Mouse (Mus musculus) CH12.LX (cell line): ENCODE results near the gene Bdkrb1. TPM values are rescaled to one million over a fixed set of nuclear protein-coding genes. Genes with fewer than 3 reads are reported as not detected.

Experiments
- DNase-seq: peaks from one replicate; pipeline ENCODE4 v3.0.0-alpha.2; 2013; ENCODE audit errors: extremely low read depth
- H3K27ac ChIP-seq: 2 replicates; pipeline ENCODE4 v1.5.1; 2012; ENCODE audit warnings: low read depth, mild to moderate bottlenecking, control low read depth, moderate library complexity; ENCODE audit not compliant: insufficient read depth
- H3K27me3 ChIP-seq: replicated peaks from 2 replicates; pipeline ENCODE3; 2012; ENCODE audit warnings: inconsistent platforms
- H3K36me3 ChIP-seq, 2 experiments: replicated peaks in 1 of 2; 2 replicates each; pipeline versions ENCODE3 to v1.6.1; 2012; ENCODE audit warnings: inconsistent platforms in 1 of 2, low read length in 1 of 2, mild to moderate bottlenecking in 1 of 2, mixed read lengths in 1 of 2, moderate library complexity in 1 of 2; ENCODE audit not compliant: control insufficient read depth in 1 of 2, insufficient read depth in 1 of 2
- H3K4me1 ChIP-seq, 2 experiments: 2 replicates each; pipeline ENCODE4 v1.6.1; 2012; ENCODE audit warnings: inconsistent platforms in 1 of 2, moderate library complexity in 1 of 2; ENCODE audit not compliant: insufficient read depth in 2 of 2, control insufficient read depth in 1 of 2
- H3K4me2 ChIP-seq: 2 replicates; pipeline ENCODE4 v1.6.1; 2012; ENCODE audit warnings: low read depth, mild to moderate bottlenecking, control low read depth; ENCODE audit not compliant: poor library complexity, insufficient read depth, severe bottlenecking
- H3K4me3 ChIP-seq, 3 experiments: fragments of 150-350 bp in 1 of 3; sonication (generic) in 1 of 3; replicated peaks in 1 of 3; 2 replicates each; pipeline versions ENCODE3 to v1.5.1; 2011 to 2012; ENCODE audit warnings: low read depth in 2 of 3, low read length in 2 of 3, mild to moderate bottlenecking in 2 of 3, moderate library complexity in 2 of 3, control low read depth in 1 of 3, improper control_type of control experiment in 1 of 3, inconsistent platforms in 1 of 3, mixed read lengths in 1 of 3; ENCODE audit not compliant: poor library complexity in 1 of 3
- H3K79me2 ChIP-seq: replicated peaks from 2 replicates; pipeline ENCODE4 v1.6.1; 2012; ENCODE audit warnings: mild to moderate bottlenecking, moderate library complexity; ENCODE audit not compliant: control insufficient read depth, poor library complexity, insufficient read depth, severe bottlenecking; ENCODE audit errors: extremely low read depth
- H3K9ac ChIP-seq: 2 replicates; pipeline ENCODE4 v1.6.1; 2012; ENCODE audit warnings: low read depth, mild to moderate bottlenecking, control low read depth, moderate library complexity; ENCODE audit not compliant: insufficient read depth
- H3K9me3 ChIP-seq: replicated peaks from 2 replicates; pipeline ENCODE3; 2012; ENCODE audit warnings: low read length, inconsistent platforms, mixed read lengths
- E2F4 ChIP-seq: IDR thresholded peaks from 2 replicates; pipeline ENCODE4 v1.6.1; 2011; ENCODE audit warnings: low read depth, low read length, improper control_type of control experiment; ENCODE audit not compliant: insufficient replicate concordance
- ELF1 ChIP-seq: IDR thresholded peaks from 2 replicates; pipeline ENCODE4 v1.6.1; 2014; ENCODE audit warnings: low read depth, mild to moderate bottlenecking, inconsistent platforms, low read length, improper control_type of control experiment
- JUN ChIP-seq: IDR thresholded peaks from 2 replicates; pipeline ENCODE4 v1.6.1; 2011; ENCODE audit warnings: low read depth, mild to moderate bottlenecking, low read length, improper control_type of control experiment, moderate library complexity; ENCODE audit not compliant: insufficient read depth
- JUND ChIP-seq: conservative IDR thresholded peaks from 2 replicates; pipeline ENCODE4 v1.6.1; 2011; ENCODE audit warnings: low read depth, low read length, improper control_type of control experiment
- MAFK ChIP-seq: IDR thresholded peaks from 2 replicates; pipeline ENCODE4 v1.6.1; 2011; ENCODE audit warnings: low read length, improper control_type of control experiment; ENCODE audit not compliant: insufficient replicate concordance
- MAZ ChIP-seq: IDR thresholded peaks from 2 replicates; pipeline ENCODE4 v1.6.1; 2012; ENCODE audit warnings: low read depth, mild to moderate bottlenecking, inconsistent platforms, low read length, improper control_type of control experiment, moderate library complexity
- MEF2A ChIP-seq: IDR thresholded peaks from 2 replicates; pipeline ENCODE4 v1.6.1; 2014; ENCODE audit warnings: low read depth, mild to moderate bottlenecking, inconsistent platforms, low read length, improper control_type of control experiment, borderline replicate concordance
- MXI1 ChIP-seq: IDR thresholded peaks from 2 replicates; pipeline ENCODE4 v1.6.1; 2011; ENCODE audit warnings: mild to moderate bottlenecking, low read depth, low read length, improper control_type of control experiment
- NELFE ChIP-seq: IDR thresholded peaks from 2 replicates; pipeline ENCODE4 v1.6.1; 2011; ENCODE audit warnings: low read depth, low read length, improper control_type of control experiment
- NRF1 ChIP-seq: IDR thresholded peaks from 2 replicates; pipeline ENCODE4 v1.6.1; 2014; ENCODE audit warnings: low read depth, mild to moderate bottlenecking, inconsistent platforms, low read length, improper control_type of control experiment, moderate library complexity
- PAX5 ChIP-seq: IDR thresholded peaks from 2 replicates; pipeline ENCODE4 v1.6.1; 2012; ENCODE audit warnings: low read length, inconsistent platforms, mixed read lengths
- RAD21 ChIP-seq: IDR thresholded peaks from 2 replicates; pipeline ENCODE4 v1.6.1; 2011; ENCODE audit warnings: low read depth, mild to moderate bottlenecking, low read length, improper control_type of control experiment, moderate library complexity
- SIN3A ChIP-seq: IDR thresholded peaks from 2 replicates; pipeline ENCODE4 v1.6.1; 2012; ENCODE audit warnings: low read length, improper control_type of control experiment, inconsistent platforms
- TBP ChIP-seq: conservative IDR thresholded peaks from 2 replicates; pipeline ENCODE4 v1.6.1; 2011; ENCODE audit warnings: low read depth, low read length, improper control_type of control experiment
- TCF12 ChIP-seq: IDR thresholded peaks from 2 replicates; pipeline ENCODE4 v1.6.1; 2014; ENCODE audit warnings: low read depth, mild to moderate bottlenecking, inconsistent platforms, low read length, improper control_type of control experiment
- USF2 ChIP-seq: conservative IDR thresholded peaks from 2 replicates; pipeline ENCODE4 v1.6.1; 2011; ENCODE audit warnings: low read depth, low read length, improper control_type of control experiment
- dilution Hi-C: fragments of 300-500 bp; cut with MboI; formaldehyde crosslinking; loops from 2 replicates; pipeline ENCODE4 v1.14.3; 2020; ENCODE audit warnings: low sequenced_read_pairs; ENCODE audit not compliant: extremely low pct_unique_long_range_greater_than_20kb, extremely low pct_ligation_motif_present
- in situ Hi-C: fragments of 300-500 bp; cut with MboI; formaldehyde crosslinking; loops from 3 replicates; pipeline ENCODE4 v1.14.3; 2019; ENCODE audit warnings: low sequenced_read_pairs, low pct_ligation_motif_present, low pct_unique_long_range_greater_than_20kb, mixed read lengths
- polyA plus RNA-seq: library from polyadenylated mRNA; unstranded; fragments of >175 nt; gene quantifications from 2 replicates; pipeline ENCODE4 v1.2.1, GENCODE M21; 2012; ENCODE audit warnings: low read depth; ENCODE audit not compliant: insufficient read length
- total RNA-seq, 2 experiments: library from RNA; depleted of rRNA; stranded (reverse); fragments of 300-350 nt in 1 of 2; fragments of >200 nt in 1 of 2; gene quantifications; 2 replicates each; pipeline ENCODE4 v1.2.3; 2012 to 2014

Gene Bdkrb1
- total and polyA plus RNA-seq, 3 experiments, result 0.81 to 1.5 (median 1.0) TPM

- H3K9ac ChIP-seq, result no peak within 1 kb of the TSS
- H3K36me3 ChIP-seq, result no peaks in the 10 kb centered on the region
- no peak for DNase-seq
- TF ChIP-seq JUN (no peak), ELF1 (no peak), MAZ (no peak), NRF1 (no peak), NELFE (no peak), TCF12 (no peak), SIN3A (no peak), TBP (no peak), RAD21 (no peak)
- H3K4me2 ChIP-seq, result no peak within 1 kb of the TSS
- H3K79me2 ChIP-seq, result no peaks in the 10 kb centered on the region
- peaks cover 59% of the 10 kb centered on the region for H3K27me3 ChIP-seq
- H3K27ac ChIP-seq, result no peak within 1 kb of the TSS
- dilution Hi-C loops (no loop called here), in situ Hi-C loops (no loop called here)
- peaks cover 0 to 17% of the 10 kb centered on the region in 2 experiments; a peak in 2 of 4 replicates for H3K4me1 ChIP-seq
- no peak within 1 kb of the TSS for H3K4me3 ChIP-seq
- H3K9me3 ChIP-seq, result peaks cover 9% of the 10 kb centered on the region
These were observed 39.8 kb upstream of the Bdkrb1 start, which contains the start of gene Bdkrb2 for GRCm38 (mm10) chr12:105562936-105563680. Bdkrb2 (plus strand) TSS chr12:105563226.

- no peak for TF ChIP-seq E2F4
- no peak for TF ChIP-seq USF2
- TF ChIP-seq MAFK, result no peak
- TF ChIP-seq TCF12, result no peak
- no peak for TF ChIP-seq PAX5
- no peak for TF ChIP-seq TBP
- no peak for TF ChIP-seq RAD21
- no peak for TF ChIP-seq JUND
- TF ChIP-seq MEF2A, result no peak
- no peak for TF ChIP-seq JUN
- no peak for TF ChIP-seq MXI1
- TF ChIP-seq, all 38 proteins: peak for 0
- Histone ChIP-seq H3K4me2 (no peak overlapping the region), H3K27me3 (peaks cover 55% of the 10 kb centered on the region), H3K79me2 (no peaks in the 10 kb centered on the region), H3K36me3 (no peaks in the 10 kb centered on the region), H3K4me3 (no peak overlapping the region), H3K9me3 (peaks cover 3% of the 10 kb centered on the region), H3K27ac (no peak overlapping the region), H3K4me1 (peaks cover 0 to 17% of the 10 kb centered on the region in 2 experiments; a peak in 2 of 4 replicates), H3K9ac (no peak overlapping the region)
- DNase-seq, result no peak
- in situ Hi-C loops, result no loop called here
- dilution Hi-C loops, result no loop called here
These were observed 39.1 kb upstream of the Bdkrb1 start for GRCm38 (mm10) chr12:105563726-105564275.
